Mouse (Mus musculus): ENCODE measurements around the gene Olfr702.
A peak's percentile ranks its signal among the peaks of the same experiment; 100 is the strongest.

The Olfr702 gene

DNA sequence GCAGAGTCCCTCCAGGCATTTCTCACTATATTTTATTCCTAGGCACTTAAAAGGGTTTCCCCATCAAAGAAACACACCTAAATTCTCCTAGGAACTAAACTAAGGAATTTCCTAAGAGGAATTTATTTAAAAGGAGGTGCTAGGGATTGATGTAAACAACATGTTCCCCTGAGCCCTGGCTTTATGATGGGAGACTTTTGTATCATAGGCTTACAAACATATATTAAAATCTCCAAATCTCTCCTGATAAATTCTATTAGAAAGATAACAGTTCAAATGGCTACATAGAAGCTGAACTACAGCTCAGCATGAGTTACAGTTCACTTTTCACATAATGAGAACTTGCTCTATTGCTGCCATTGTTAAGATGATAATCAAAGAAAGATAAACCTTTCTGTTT is at the start of gene Olfr702:
TSS of gene Olfr702 (minus strand) at position 101 of the 400 bp plus-strand sequence.
- DNase-seq (ENCODE audit: low read depth, low spot score), result no peak

DNA sequence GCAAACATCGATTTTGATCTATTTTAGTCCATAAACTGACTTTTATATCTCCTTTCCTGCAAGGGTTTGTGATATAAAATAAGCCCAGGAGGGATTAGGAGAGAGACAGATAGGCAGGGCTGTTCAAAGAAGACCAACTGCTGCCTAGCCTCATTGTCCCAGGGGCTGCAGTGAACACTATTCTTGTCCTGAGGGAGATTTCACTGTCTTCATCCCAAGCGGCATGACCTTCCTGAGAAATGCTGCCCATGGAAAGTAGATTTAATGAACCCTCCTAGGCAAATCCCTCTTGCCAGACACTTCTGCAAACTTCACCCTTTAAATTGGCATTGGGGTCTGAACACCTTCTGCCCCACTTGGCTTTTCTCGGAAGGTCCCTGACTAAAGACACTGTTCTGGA is 43.1 kb upstream of the Olfr702 start, which contains the start of gene Olfr705:
TSS of gene Olfr705 (minus strand) at position 101 of the 400 bp plus-strand sequence.
- DNase-seq (ENCODE audit: low read depth, low spot score), result no peak

DNA sequence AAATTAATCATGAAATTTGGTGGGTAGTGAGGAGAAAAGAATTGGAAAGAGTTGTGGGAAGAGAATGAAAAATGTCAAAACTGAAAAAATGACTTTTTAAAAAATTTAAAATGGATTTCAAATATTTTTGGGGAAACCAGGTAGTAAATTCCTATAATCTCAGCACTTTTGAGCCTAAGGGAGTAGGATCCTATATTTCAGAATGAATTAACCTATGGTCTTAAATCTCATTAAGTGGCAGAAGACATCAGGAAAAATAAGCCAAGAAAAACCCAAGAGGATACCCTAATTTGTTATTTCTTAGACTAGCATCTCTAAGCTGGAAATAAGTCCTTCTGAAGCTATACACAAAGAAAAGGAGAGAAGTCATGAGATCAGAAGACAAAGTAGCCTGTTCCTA is 29.2 kb upstream of the Olfr702 start, which contains the start of gene Olfr704:
TSS of gene Olfr704 (plus strand) at position 301 of the 400 bp plus-strand sequence.
- no peak for DNase-seq (ENCODE audit: low read depth, low spot score)

DNA sequence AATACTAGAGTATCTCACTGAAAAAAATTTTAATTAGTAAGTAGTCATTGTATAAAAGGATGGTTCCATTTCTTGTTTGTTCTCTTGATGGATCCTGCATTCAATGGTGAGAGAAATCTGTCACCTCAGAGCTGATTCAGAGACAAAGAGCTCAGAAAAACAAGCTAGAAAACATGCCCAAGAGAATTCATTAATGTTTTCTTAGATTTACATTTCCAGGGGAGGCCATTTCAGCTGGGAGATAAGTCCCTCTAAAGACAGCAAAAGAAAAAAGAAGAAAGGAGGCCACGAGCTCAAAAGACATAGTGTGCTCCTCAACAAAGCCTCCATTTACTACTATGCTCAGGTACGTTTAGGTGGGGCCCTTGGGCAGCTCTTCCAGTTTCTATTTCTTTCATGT is 9.4 kb upstream of the Olfr702 start, which contains the start of gene Olfr703:
TSS of gene Olfr703 (plus strand) at position 301 of the 400 bp plus-strand sequence.
- DNase-seq (ENCODE audit: low read depth, low spot score), result no peak

DNA sequence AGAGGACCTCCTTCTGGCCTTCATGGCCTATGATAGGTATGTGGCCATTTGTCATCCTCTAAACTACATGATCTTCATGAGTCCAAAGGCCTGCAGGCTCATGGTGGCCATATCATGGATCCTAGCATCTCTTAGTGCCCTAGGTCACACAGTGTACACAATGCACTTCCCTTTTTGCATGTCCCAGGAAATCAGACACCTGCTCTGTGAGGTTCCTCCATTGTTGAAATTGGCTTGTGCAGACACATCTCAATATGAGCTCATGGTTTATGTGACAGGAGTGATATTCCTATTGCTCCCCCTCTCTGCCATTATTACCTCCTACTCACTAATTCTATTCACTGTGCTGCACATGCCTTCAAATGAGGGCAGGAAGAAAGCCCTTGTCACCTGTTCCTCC is 15.3 kb downstream of the Olfr702 start:
- no peak for DNase-seq (ENCODE audit: low read depth, low spot score)

DNA sequence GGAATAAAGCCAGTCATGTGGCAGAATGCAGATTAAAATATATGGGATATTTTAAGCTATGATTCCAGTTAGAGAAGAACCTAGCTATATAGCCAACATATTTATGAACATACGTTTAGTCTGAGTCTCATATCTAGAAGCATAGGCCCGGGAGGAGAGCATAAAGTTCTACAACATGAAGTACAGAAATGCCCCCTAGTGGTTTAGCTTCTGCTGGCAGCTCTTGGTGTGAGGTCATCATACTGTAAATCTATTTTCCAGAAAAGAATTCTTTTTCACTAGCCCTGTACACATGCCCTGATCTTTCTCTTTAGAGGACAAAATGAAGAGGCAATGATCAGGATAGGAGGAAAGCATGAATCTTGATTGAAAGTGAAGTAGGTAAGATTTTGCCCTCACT is 17.9 kb downstream of the Olfr702 start:
- peak; percentile 0 for DNase-seq (ENCODE audit: low read depth, low spot score)

DNA sequence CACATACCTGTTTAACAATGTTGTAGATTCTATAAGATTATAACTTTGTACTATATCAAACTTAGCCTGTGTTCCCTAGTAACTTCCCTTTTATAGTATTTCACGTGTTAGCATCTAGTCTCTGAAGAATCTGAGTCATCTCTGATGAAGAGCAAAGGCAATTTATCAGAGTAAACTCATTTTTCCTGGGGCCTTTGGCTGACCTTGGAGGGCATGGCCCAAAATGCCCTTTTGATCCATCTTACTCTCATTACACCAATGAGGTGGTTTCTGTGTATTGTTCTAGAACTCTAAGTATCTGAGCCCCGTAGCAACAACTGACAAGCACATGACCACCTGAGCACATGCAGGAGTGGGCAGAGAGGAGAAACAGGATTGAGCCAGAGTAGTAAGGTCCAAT is 19.9 kb downstream of the Olfr702 start, which contains the start of gene Olfr701:
TSS of gene Olfr701 (plus strand) at position 301 of the 400 bp plus-strand sequence.
- no peak for DNase-seq (ENCODE audit: low read depth, low spot score)

DNA sequence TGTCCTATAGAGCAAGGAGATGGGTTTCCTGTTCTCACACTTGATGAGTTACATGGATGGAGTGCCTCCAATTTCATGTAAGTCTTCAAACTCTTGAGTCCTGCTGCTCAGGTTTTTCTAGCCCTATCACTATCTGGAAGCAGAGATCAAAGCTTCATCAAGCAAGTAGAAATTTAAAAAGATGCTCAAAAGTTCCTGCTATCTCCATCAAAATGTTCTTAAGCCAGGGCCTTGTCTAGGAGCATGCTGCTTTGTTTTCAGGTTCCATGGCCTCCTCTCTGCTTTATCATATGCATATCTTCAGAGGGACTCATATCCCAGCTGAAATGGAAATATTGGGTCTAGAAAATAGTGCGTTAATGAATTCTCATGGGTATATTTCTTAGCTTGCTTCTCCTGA is 25.0 kb downstream of the Olfr702 start, which contains the start of gene Olfr700:
TSS of gene Olfr700 (minus strand) at position 101 of the 400 bp plus-strand sequence.
- no peak for DNase-seq (ENCODE audit: low read depth, low spot score)

DNA sequence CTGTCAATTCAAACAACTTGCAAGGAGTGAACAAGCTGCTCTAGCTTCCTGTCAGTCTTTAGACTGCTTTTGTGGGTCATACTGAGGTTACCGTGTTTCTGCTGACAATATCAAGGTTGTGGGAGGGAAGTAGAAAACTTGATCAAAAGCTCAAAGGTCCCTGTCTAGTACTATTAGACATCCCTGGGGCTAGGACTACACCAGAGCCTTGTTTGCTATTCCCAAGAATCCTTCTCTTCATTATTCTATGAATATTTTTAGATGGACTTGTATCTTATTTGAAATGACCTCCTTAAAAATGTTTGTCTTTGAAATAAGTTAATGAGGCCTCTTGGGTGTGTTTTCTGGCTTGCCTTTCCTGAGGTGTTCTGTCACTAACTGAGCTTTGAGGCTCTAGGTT is 40.6 kb downstream of the Olfr702 start, which contains the start of gene Olfr699:
TSS of gene Olfr699 (minus strand) at position 101 of the 400 bp plus-strand sequence.
- DNase-seq (ENCODE audit: low read depth, low spot score), result no peak

DNA sequence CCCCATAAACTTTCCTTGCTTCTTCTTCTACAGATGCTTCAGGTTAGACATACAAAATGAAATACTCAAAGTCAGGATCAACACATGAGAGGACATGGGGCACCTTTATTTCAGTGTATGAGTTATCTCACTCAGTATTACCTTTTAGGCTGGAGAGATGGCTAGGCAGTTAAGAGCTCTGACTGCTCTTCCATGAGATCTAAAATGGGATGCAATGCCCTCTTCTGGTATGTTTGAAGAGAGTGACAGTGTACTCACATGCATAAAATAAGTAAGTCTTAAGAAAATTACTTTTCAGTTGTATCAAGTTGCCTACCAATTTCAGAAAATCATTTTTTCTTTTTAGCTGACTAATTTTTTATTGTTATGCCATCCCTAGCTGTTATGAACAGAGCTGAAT is 45.4 kb downstream of the Olfr702 start:
- DNase-seq (ENCODE audit: low read depth, low spot score), result no peak
